Mouse (Mus musculus) megakaryocyte, embryonic 14.5 days (primary cell): ENCODE results near the gene Mavs.

Experiments
- FLI1 ChIP-seq: IDR thresholded peaks from 2 replicates; pipeline ENCODE4 v1.6.1; 2012; ENCODE audit warnings: low read length, inconsistent platforms, mixed read lengths
- GATA1 ChIP-seq: IDR thresholded peaks from 3 replicates; pipeline ENCODE4 v1.6.1; 2012; ENCODE audit warnings: mixed read lengths, low read length, inconsistent platforms, borderline replicate concordance

DNA sequence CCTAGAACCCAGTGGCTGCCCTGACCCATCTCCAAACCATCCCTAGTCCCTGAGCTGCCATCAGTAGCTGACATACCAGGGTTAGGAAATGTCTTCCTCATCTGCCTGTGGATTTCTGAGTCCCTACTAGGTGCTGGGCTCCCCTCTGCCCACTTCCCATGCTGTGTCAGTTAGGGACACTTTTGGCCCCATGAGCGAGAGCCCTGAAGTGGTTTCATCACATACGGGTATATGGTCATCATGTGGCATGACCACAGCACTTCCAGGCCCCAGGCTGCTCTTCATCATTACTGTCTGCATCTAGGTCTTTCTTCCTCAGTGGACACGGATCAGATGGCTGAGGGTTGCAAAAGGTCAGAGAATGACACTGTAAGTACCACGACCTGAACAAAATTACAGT lies 27.1 kb upstream of the Mavs start, which contains the start of gene Ap5s1:
- TF ChIP-seq GATA1, result no peak
- no peak for TF ChIP-seq FLI1
